In genomic region chr13:20255380-20255779, GRCm38 (mm10) we compare ENCODE assay signal across 13 mouse cellular contexts.
DNase-seq lines count a peak whose midpoint lies in the region; ATAC-seq and TF ChIP-seq lines count a peak whose summit lies in the region.
"Had no signal": no experiment of that assay in that cellular context is flagged by ENCODE, and none has a peak within 500 bp of the region (broad histone marks: within the 10 kb centered on the region; RNA-seq: fewer than 3 reads in every experiment).

No protein-coding gene starts in this region.

- no peak overlapping the region for H3K4me3 ChIP-seq in forebrain, postnatal 0 days (ENCODE audit: low read depth, low read length)
- H3K4me3 ChIP-seq in forebrain, embryonic 10.5 days: no peak overlapping the region
- no peak overlapping the region for H3K4me3 ChIP-seq in neural tube, embryonic 15.5 days (replicated peaks)
- H3K4me3 ChIP-seq in stomach, postnatal 0 days (ENCODE audit: low read depth, low read length): no peak overlapping the region
- no peak overlapping the region for H3K4me3 ChIP-seq in intestine, embryonic 16.5 days (ENCODE audit: low read length)
- H3K4me3 ChIP-seq: erythroblast, embryonic 14.5 days; layer of hippocampus, adult 2 months; midbrain, embryonic 12.5 days had no signal

- H3K36me3 ChIP-seq in forebrain, postnatal 0 days (ENCODE audit: insufficient read depth): no peaks in the 10 kb centered on the region
- no peaks in the 10 kb centered on the region for H3K36me3 ChIP-seq in forebrain, embryonic 10.5 days (replicated peaks)
- H3K36me3 ChIP-seq in neural tube, embryonic 15.5 days: no peaks in the 10 kb centered on the region
- no peaks in the 10 kb centered on the region for H3K36me3 ChIP-seq in stomach, postnatal 0 days (ENCODE audit: control insufficient read depth, insufficient read depth, low read length)
- H3K36me3 ChIP-seq in intestine, embryonic 16.5 days (ENCODE audit: control insufficient read depth, insufficient read depth, low read length): no peaks in the 10 kb centered on the region
- H3K36me3 ChIP-seq: midbrain, embryonic 12.5 days had no signal

- intact Hi-C loops in heart, postnatal 14 days (cut with DNase I): no loop called here

- DNase-seq in forebrain, postnatal 0 days: no peak
- no peak for DNase-seq in forebrain, embryonic 10.5 days (ENCODE audit: extremely low spot score, low spot score)
- peak; percentile 9 for DNase-seq in neural tube, embryonic 10.5 days (ENCODE audit: extremely low spot score, low spot score)
- DNase-seq in heart, postnatal 14 days: peak; percentile 46 to 54
- no peak for DNase-seq in stomach, postnatal 0 days (ENCODE audit: low spot score)
- DNase-seq: adrenal gland, postnatal 36 days; cerebellum, adult 9-11 months had no signal

- TF ChIP-seq EP300 in stomach, postnatal 0 days (optimal IDR thresholded peaks at IDR 0.05): no peak

- H3K9me3 ChIP-seq in forebrain, postnatal 0 days (ENCODE audit: low read length): no peaks in the 10 kb centered on the region
- no peaks in the 10 kb centered on the region for H3K9me3 ChIP-seq in forebrain, embryonic 10.5 days
- no peaks in the 10 kb centered on the region for H3K9me3 ChIP-seq in neural tube, embryonic 15.5 days (replicated peaks)
- H3K9me3 ChIP-seq in stomach, postnatal 0 days (ENCODE audit: control insufficient read depth, low read length): no peaks in the 10 kb centered on the region
- no peaks in the 10 kb centered on the region for H3K9me3 ChIP-seq in intestine, embryonic 16.5 days (ENCODE audit: control insufficient read depth, low read length)
- H3K9me3 ChIP-seq: midbrain, embryonic 12.5 days had no signal

- WGBS in forebrain, postnatal 0 days: 84% methylated on average over 3 of the region's 3 CpGs
- WGBS in forebrain, embryonic 10.5 days: 94% methylated on average over 3 of the region's 3 CpGs
- 87% methylated on average over 3 of the region's 3 CpGs for WGBS in neural tube, embryonic 15.5 days
- WGBS in stomach, postnatal 0 days: 41% methylated on average over 3 of the region's 3 CpGs
- WGBS in intestine, embryonic 16.5 days: 83% methylated on average over 3 of the region's 3 CpGs

- ATAC-seq in forebrain, postnatal 0 days: peak; percentile 16; the same call in 1 of the 2 replicates
- ATAC-seq in neural tube, embryonic 15.5 days (ENCODE audit: low FRiP score): no peak
- ATAC-seq in stomach, postnatal 0 days (ENCODE audit: low FRiP score, low TSS enrichment): peak; percentile 67; the same call in 1 of the 2 replicates
- no peak for ATAC-seq in monocyte, adult 5-6 weeks (replicated peaks; ENCODE audit: insufficient number of reproducible peaks, low FRiP score, low TSS enrichment, poor library complexity, severe bottlenecking)
- no peak for ATAC-seq in intestine, embryonic 16.5 days

- no peak overlapping the region for H3K27ac ChIP-seq in forebrain, postnatal 0 days (ENCODE audit: low read depth, low read length)
- no peak overlapping the region for H3K27ac ChIP-seq in forebrain, embryonic 10.5 days
- no peak overlapping the region for H3K27ac ChIP-seq in neural tube, embryonic 15.5 days (replicated peaks)
- H3K27ac ChIP-seq in stomach, postnatal 0 days (replicated peaks): peak overlapping the region; percentile 69; the same call in 1 of the 2 replicates
- H3K27ac ChIP-seq in intestine, embryonic 16.5 days (ENCODE audit: low read length): no peak overlapping the region
- H3K27ac ChIP-seq: midbrain, embryonic 12.5 days had no signal

- no peak overlapping the region for H3K9ac ChIP-seq in forebrain, postnatal 0 days
- H3K9ac ChIP-seq in neural tube, embryonic 15.5 days (replicated peaks): no peak overlapping the region
- no peak overlapping the region for H3K9ac ChIP-seq in stomach, postnatal 0 days (ENCODE audit: low read length)
- no peak overlapping the region for H3K9ac ChIP-seq in intestine, embryonic 16.5 days (ENCODE audit: low read depth, low read length)
- H3K9ac ChIP-seq: midbrain, embryonic 12.5 days had no signal

- no peak overlapping the region for H3K4me2 ChIP-seq in forebrain, postnatal 0 days (ENCODE audit: low read depth)
- no peak overlapping the region for H3K4me2 ChIP-seq in neural tube, embryonic 15.5 days
- H3K4me2 ChIP-seq in stomach, postnatal 0 days (replicated peaks; ENCODE audit: low read depth): no peak overlapping the region
- no peak overlapping the region for H3K4me2 ChIP-seq in intestine, embryonic 16.5 days (ENCODE audit: low read depth, low read length)
- H3K4me2 ChIP-seq: midbrain, embryonic 12.5 days had no signal

- no peak for TF ChIP-seq CTCF in forebrain, postnatal 0 days (IDR thresholded peaks at IDR 0.05; ENCODE audit: low read depth)
- no peak for TF ChIP-seq CTCF in stomach, postnatal 0 days (IDR thresholded peaks at IDR 0.05; ENCODE audit: low read depth)

- H3K4me1 ChIP-seq in forebrain, postnatal 0 days (ENCODE audit: insufficient read depth): no peaks in the 10 kb centered on the region
- no peaks in the 10 kb centered on the region for H3K4me1 ChIP-seq in forebrain, embryonic 10.5 days
- no peaks in the 10 kb centered on the region for H3K4me1 ChIP-seq in neural tube, embryonic 15.5 days
- H3K4me1 ChIP-seq in stomach, postnatal 0 days (replicated peaks; ENCODE audit: control insufficient read depth, insufficient read depth): no peaks in the 10 kb centered on the region
- no peaks in the 10 kb centered on the region; the same call in 1 of the 2 replicates for H3K4me1 ChIP-seq in intestine, embryonic 16.5 days (ENCODE audit: control insufficient read depth, insufficient read depth, low read length)
- H3K4me1 ChIP-seq: midbrain, embryonic 12.5 days had no signal

- H3K27me3 ChIP-seq in forebrain, postnatal 0 days (ENCODE audit: insufficient read depth, low read length): no peaks in the 10 kb centered on the region
- H3K27me3 ChIP-seq in forebrain, embryonic 10.5 days (ENCODE audit: poor library complexity, severe bottlenecking): no peaks in the 10 kb centered on the region
- no peaks in the 10 kb centered on the region for H3K27me3 ChIP-seq in neural tube, embryonic 15.5 days (replicated peaks)
- H3K27me3 ChIP-seq in stomach, postnatal 0 days (ENCODE audit: control insufficient read depth, insufficient read depth, low read length): no peaks in the 10 kb centered on the region
- no peaks in the 10 kb centered on the region for H3K27me3 ChIP-seq in intestine, embryonic 16.5 days (replicated peaks; ENCODE audit: control insufficient read depth, insufficient read depth, low read length)
- H3K27me3 ChIP-seq: midbrain, embryonic 12.5 days had no signal

Comparison
In these comparisons a context has a peak if more than half of its experiments do, and no peak if none do; other contexts are left out.
1. ATAC-seq: peak in forebrain, postnatal 0 days (single experiment) and stomach, postnatal 0 days (single experiment); none in neural tube, embryonic 15.5 days (single experiment), monocyte, adult 5-6 weeks (single experiment) and intestine, embryonic 16.5 days (single experiment).
2. DNase-seq: peak in neural tube, embryonic 10.5 days (single experiment) and heart, postnatal 14 days (2 of 2); none in forebrain, postnatal 0 days (single experiment), forebrain, embryonic 10.5 days (single experiment) and stomach, postnatal 0 days (single experiment).